Mouse (Mus musculus) granulocyte monocyte progenitor cell, adult 5-6 weeks (primary cell): ENCODE measurements around the gene Slc39a10. TPM values are rescaled to one million over a fixed set of nuclear protein-coding genes. Genes with fewer than 3 reads are reported as not detected.

Source experiments
- ATAC-seq: replicated peaks from 2 replicates; pipeline ENCODE4 v1.8.0; 2016; ENCODE audit warnings: mild to moderate bottlenecking, moderate TSS enrichment, inconsistent platforms; ENCODE audit not compliant: poor library complexity, severe bottlenecking
- total RNA-seq, 2 experiments: library from RNA; stranded (forward) in 1 of 2; stranded (reverse) in 1 of 2; fragments of 200-712, 200-1000 nt in 1 of 2; fragments of >200 nt in 1 of 2; fragmentation: Nextera tagmentation in 1 of 2; gene quantifications; 2 replicates each; pipeline ENCODE4 v1.2.3; 2014 to 2017

Slc39a10 gene
- total RNA-seq (2014; fragmentation: Nextera tagmentation) (12.3 and 12.5 TPM in 2 replicates), total RNA-seq (2017) (13.4 and 21.1 TPM in 2 replicates)

GRCm38 (mm10) chr1:46892752-46893151, at the start of gene Slc39a10:
Slc39a10 (minus strand) TSS chr1:46892852.
- ATAC-seq = no peak

- no peak for ATAC-seq
These were observed 46.6 kb upstream of the Slc39a10 start for GRCm38 (mm10) chr1:46939295-46939694.

GRCm38 (mm10) chr1:46937641-46938040, 45.0 kb upstream of the Slc39a10 start:
- no peak for ATAC-seq

GRCm38 (mm10) chr1:46927104-46927503, 34.5 kb upstream of the Slc39a10 start:
- ATAC-seq = peak; percentile 71

GRCm38 (mm10) chr1:46926239-46926638, 33.6 kb upstream of the Slc39a10 start:
- no peak for ATAC-seq

- no peak for ATAC-seq
These were observed 32.3 kb upstream of the Slc39a10 start for GRCm38 (mm10) chr1:46924992-46925391.

GRCm38 (mm10) chr1:46922904-46923303, 30.3 kb upstream of the Slc39a10 start:
- no peak for ATAC-seq

- peak; percentile 100 for ATAC-seq
These were observed 29.0 kb upstream of the Slc39a10 start for GRCm38 (mm10) chr1:46921630-46922029.

GRCm38 (mm10) chr1:46916237-46916636, 23.6 kb upstream of the Slc39a10 start:
- no peak for ATAC-seq

- ATAC-seq = peak; percentile 67; the same call in 1 of the 2 replicates
These were observed 21.7 kb upstream of the Slc39a10 start for GRCm38 (mm10) chr1:46914349-46914748.

- ATAC-seq = no peak
These were observed 20.0 kb upstream of the Slc39a10 start for GRCm38 (mm10) chr1:46912506-46913156.

GRCm38 (mm10) chr1:46910154-46910553, 17.5 kb upstream of the Slc39a10 start:
- ATAC-seq = no peak

- ATAC-seq = peak; percentile 90
These were observed 13.1 kb upstream of the Slc39a10 start for GRCm38 (mm10) chr1:46905706-46906105.

- ATAC-seq = no peak
These were observed 9.5 kb upstream of the Slc39a10 start for GRCm38 (mm10) chr1:46902102-46902683.

GRCm38 (mm10) chr1:46894281-46894842, 1.7 kb upstream of the Slc39a10 start:
- ATAC-seq = peak; percentile 90

- no peak for ATAC-seq
These were observed 3.9 kb downstream of the Slc39a10 start for GRCm38 (mm10) chr1:46888726-46889125.

GRCm38 (mm10) chr1:46888324-46888723, 4.3 kb downstream of the Slc39a10 start:
- no peak for ATAC-seq

- no peak for ATAC-seq
These were observed 4.7 kb downstream of the Slc39a10 start for GRCm38 (mm10) chr1:46887908-46888307.

- no peak for ATAC-seq
These were observed 6.6 kb downstream of the Slc39a10 start for GRCm38 (mm10) chr1:46886091-46886490.

- no peak for ATAC-seq
These were observed 7.4 kb downstream of the Slc39a10 start for GRCm38 (mm10) chr1:46885231-46885630.

- ATAC-seq = no peak
These were observed 12.7 kb downstream of the Slc39a10 start for GRCm38 (mm10) chr1:46879951-46880350.

- peak; percentile 66 for ATAC-seq
These were observed 18.9 kb downstream of the Slc39a10 start for GRCm38 (mm10) chr1:46873770-46874169.
